Mouse (Mus musculus) limb, embryonic 14.5 days (tissue): ENCODE results near the gene Msmb. TPM values are rescaled to one million over a fixed set of nuclear protein-coding genes. Genes with fewer than 3 reads are reported as not detected.
"Not testable (repeated sequence)": the region's sequence is repeated elsewhere in the genome, so short reads cannot be mapped to it uniquely, and the experiment has no call there.

ENCODE experiments used
- ATAC-seq: fragments of 200-750 bp; cut with Nextera tagmentation; 2 replicates; pipeline ENCODE4 v1.8.0; 2017; ENCODE audit warnings: low read depth, moderate number of reproducible peaks, moderate TSS enrichment; ENCODE audit not compliant: low FRiP score
- DNase-seq: peaks from one replicate; pipeline ENCODE4 v3.0.0-alpha.2; 2015; ENCODE audit warnings: low spot score
- H3K27ac ChIP-seq: fragments of 300-500 bp; sonication (generic); replicated peaks from 2 replicates; pipeline ENCODE4 v1.5.1; 2014; ENCODE audit warnings: low read depth, mild to moderate bottlenecking, low read length, moderate library complexity, mixed read lengths
- H3K27me3 ChIP-seq: fragments of 300-500 bp; sonication (generic); 2 replicates; pipeline ENCODE4 v1.6.1; 2014; ENCODE audit warnings: low read length, mixed read lengths; ENCODE audit not compliant: control insufficient read depth, insufficient read depth
- H3K36me3 ChIP-seq: fragments of 300-500 bp; sonication (generic); 2 replicates; pipeline ENCODE4 v1.6.1; 2014; ENCODE audit warnings: mild to moderate bottlenecking, low read length, moderate library complexity, mixed read lengths; ENCODE audit not compliant: control insufficient read depth, insufficient read depth
- H3K4me1 ChIP-seq: fragments of 300-500 bp; sonication (generic); 2 replicates; pipeline ENCODE4 v1.6.1; 2014; ENCODE audit warnings: antibody characterized with exemption, low read length, mixed read lengths; ENCODE audit not compliant: control insufficient read depth, insufficient read depth
- H3K4me2 ChIP-seq: fragments of 300-500 bp; sonication (generic); replicated peaks from 2 replicates; pipeline ENCODE4 v1.6.1; 2014; ENCODE audit warnings: low read depth, mild to moderate bottlenecking, low read length, moderate library complexity; ENCODE audit not compliant: severe bottlenecking
- H3K4me3 ChIP-seq: fragments of 300-500 bp; sonication (generic); replicated peaks from 2 replicates; pipeline ENCODE4 v1.5.1; 2014; ENCODE audit warnings: low read length
- H3K9ac ChIP-seq: fragments of 300-500 bp; sonication (generic); 2 replicates; pipeline ENCODE4 v1.6.1; 2014; ENCODE audit warnings: mild to moderate bottlenecking, low read depth, low read length, moderate library complexity; ENCODE audit not compliant: severe bottlenecking
- H3K9me3 ChIP-seq: fragments of 300-500 bp; sonication (generic); 2 replicates; pipeline ENCODE4 v1.6.1; 2016; ENCODE audit warnings: low read length; ENCODE audit not compliant: control insufficient read depth
- POLR2A ChIP-seq: fragments of 200-500 bp; IDR thresholded peaks from 2 replicates; pipeline ENCODE4 v1.8.0; 2012; ENCODE audit warnings: inconsistent platforms, mild to moderate bottlenecking, moderate library complexity, borderline replicate concordance; ENCODE audit not compliant: insufficient read depth, insufficient read length; ENCODE audit errors: extremely low read depth
- WGBS: fragments of 180-500 bp; shearing (Covaris S2); extraction: QIAGEN DNeasy Blood & Tissue Kit; methylation state at CpG from one replicate; pipeline ENCODE4 v1.1.7; 2014; 5-methylcytosine and 5-hydroxymethylcytosine counted together
- polyA plus RNA-seq, 2 experiments: library from polyadenylated mRNA; depleted of rRNA in 1 of 2; stranded (reverse) in 1 of 2; unstranded in 1 of 2; fragments of >200 nt; fragmentation: Nextera tagmentation in 1 of 2; extraction: Ambion mirVana in 1 of 2; gene quantifications; 2 replicates each; pipeline versions ENCODE4 v1.2.1 to v1.2.3; 2012 to 2014

The Msmb gene
- polyA plus RNA-seq, 2 experiments: not detected

DNA sequence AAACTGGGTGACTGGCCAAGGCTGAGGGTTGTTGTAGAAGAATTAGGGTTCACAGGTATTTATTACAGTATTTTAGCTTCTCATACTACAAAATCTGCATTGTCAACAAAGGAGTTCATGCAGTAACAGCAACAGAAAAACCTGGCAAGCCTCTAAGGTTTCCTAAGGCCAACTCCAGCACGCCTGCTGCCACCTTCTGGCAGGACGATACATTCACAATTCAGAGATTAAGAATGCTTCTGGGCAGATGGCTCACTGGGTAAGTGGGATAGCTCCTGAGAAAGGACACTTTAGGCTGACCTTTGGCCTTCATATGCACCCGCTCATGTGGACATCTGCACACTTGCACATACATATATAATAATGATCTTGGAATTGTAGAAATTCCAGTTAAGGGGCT is 50.6 kb downstream of the Msmb start:
- ATAC-seq: no peak
- Histone ChIP-seq H3K4me1 (no peaks in the 10 kb centered on the region), H3K4me2 (no peak overlapping the region), H3K4me3 (no peak overlapping the region), H3K9me3 (no peaks in the 10 kb centered on the region), H3K27me3 (no peaks in the 10 kb centered on the region), H3K36me3 (peaks cover 63% of the 10 kb centered on the region), H3K27ac (no peak overlapping the region), H3K9ac (no peak overlapping the region)
- 55% methylated on average over 3 of the region's 3 CpGs for WGBS
- TF ChIP-seq POLR2A: no peak
- peak; percentile 59 for DNase-seq

DNA sequence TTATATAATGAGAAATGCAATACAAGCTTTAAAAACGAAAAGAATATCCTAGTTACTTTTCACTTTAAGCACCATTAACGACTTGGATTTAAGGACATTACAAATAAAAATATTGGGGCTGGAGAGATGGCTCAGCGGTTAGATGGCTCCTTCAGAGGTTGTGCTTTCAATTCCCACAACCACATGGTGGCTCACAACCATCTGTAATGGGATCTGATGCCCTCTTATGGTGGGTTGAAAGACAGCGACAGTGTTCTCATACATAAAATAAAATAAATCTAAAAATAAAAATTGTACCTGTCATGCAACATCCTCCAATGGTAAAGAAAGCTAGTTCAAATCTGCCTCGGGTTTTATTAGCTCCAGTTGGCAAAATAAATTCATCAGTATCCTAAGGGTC is 51.7 kb downstream of the Msmb start:
- DNase-seq, H3K9me3 ChIP-seq, H3K9ac ChIP-seq, H3K27me3 ChIP-seq, H3K4me1 ChIP-seq, ATAC-seq, H3K4me2 ChIP-seq, H3K27ac ChIP-seq, H3K4me3 ChIP-seq: not testable (repeated sequence)
- 81% methylated on average over 5 of the region's 5 CpGs for WGBS
- H3K36me3 ChIP-seq: peaks cover 62% of the 10 kb centered on the region

DNA sequence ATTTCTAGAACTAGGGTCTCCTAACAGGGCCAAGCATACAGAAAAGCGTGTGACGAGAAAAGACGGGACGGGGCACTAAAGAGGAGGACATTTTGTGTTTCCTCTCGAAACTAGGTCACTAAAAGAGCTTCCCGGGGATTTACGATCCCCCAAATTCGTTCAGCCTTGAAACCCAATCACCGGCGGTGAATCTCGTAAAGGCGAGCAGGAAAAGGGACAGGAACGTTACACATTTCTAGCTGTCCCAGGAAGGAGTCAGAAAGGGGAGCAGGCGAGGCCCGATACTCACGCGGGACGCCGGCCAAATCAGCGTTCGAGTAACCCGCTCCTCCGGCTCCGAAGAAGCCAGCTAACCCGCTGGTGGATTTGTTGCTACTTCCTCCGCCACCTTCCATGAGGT is 59.5 kb downstream of the Msmb start:
- Histone ChIP-seq H3K4me3 (peak overlapping the region; percentile 99), H3K36me3 (peaks cover 25% of the 10 kb centered on the region), H3K4me2 (peak overlapping the region; percentile 68), H3K27me3 (no peaks in the 10 kb centered on the region), H3K27ac (no peak overlapping the region; the same call in 1 of the 2 replicates), H3K9me3 (no peaks in the 10 kb centered on the region), H3K4me1 (peaks cover 17% of the 10 kb centered on the region), H3K9ac (peak overlapping the region; percentile 96)
- ATAC-seq (peak; percentile 39; the same call in 1 of the 2 replicates), DNase-seq (peak; percentile 14)
- WGBS: under 1% methylated on average over 19 of the region's 26 CpGs
- no peak for TF ChIP-seq POLR2A

DNA sequence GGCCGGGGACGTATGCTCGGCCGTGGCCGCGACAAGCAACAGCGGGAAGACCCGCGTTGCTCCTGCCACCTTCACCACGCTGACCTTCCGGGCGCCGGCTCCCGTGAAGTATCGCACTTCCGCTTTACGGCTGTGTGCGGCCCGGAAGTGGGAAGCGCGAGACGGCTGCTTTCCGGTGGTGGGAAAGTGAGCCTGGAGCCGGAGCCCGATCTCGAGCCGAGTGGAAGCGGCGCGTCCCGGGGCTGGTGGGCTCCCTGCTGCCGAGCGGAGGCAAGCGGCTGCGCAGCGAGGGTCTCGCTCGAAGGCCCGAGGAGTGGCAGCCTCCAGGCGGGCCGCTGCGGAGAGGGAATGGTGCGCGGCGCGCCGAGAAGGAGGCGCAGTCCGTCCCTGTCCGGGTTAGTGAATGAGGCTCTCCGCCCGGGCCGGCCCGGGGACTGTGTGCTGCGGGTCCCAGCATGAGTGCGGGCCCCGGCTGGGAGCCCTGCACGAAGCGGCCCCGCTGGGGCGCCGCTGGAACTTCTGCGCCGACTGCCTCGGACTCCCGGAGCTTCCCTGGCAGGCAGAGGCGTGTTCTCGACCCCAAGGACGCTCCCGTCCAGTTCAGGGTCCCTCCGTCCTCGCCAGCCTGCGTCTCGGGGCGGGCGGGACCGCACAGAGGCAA is 60.1 kb downstream of the Msmb start, which contains the start of the genes Timm23 and Parg:
Gene Timm23 (minus strand): TSS at position 108 of the 661 bp plus-strand sequence.
Gene Parg (plus strand): TSS at position 159 of the 661 bp plus-strand sequence.
- peak within 1 kb of the TSS; percentile 99 for H3K4me3 ChIP-seq
- H3K4me1 ChIP-seq: peaks cover 17% of the 10 kb centered on the region
- H3K36me3 ChIP-seq: peaks cover 21% of the 10 kb centered on the region
- no peak for TF ChIP-seq POLR2A
- no peaks in the 10 kb centered on the region for H3K9me3 ChIP-seq
- ATAC-seq (peak; percentile 94), DNase-seq (peak; percentile 87)
- WGBS: under 1% methylated on average over 59 of the region's 77 CpGs
- peak within 1 kb of the TSS; percentile 80 for H3K4me2 ChIP-seq
- H3K9ac ChIP-seq: peak within 1 kb of the TSS; percentile 96
- no peaks in the 10 kb centered on the region for H3K27me3 ChIP-seq
- H3K27ac ChIP-seq: peak within 1 kb of the TSS; percentile 71

Other genes with a start within 250 kb of the Msmb start
- 0.17 and 0.19 TPM in 2 replicates for gene Galnt15, start 113.0 kb upstream of the Msmb start, polyA plus RNA-seq (2012; rRNA removed)
- 0.15 and 0.25 TPM in 2 replicates for gene Galnt15, start 113.0 kb upstream of the Msmb start, polyA plus RNA-seq (2014; fragmentation: Nextera tagmentation; extraction: Ambion mirVana)
- gene Oxnad1, start 56.6 kb upstream of the Msmb start, polyA plus RNA-seq (2012; rRNA removed): 20.8 and 23.8 TPM in 2 replicates
- gene Oxnad1, start 56.6 kb upstream of the Msmb start, polyA plus RNA-seq (2014; fragmentation: Nextera tagmentation; extraction: Ambion mirVana): 16.0 TPM in 2 replicates
- gene Dph3, start 56.3 kb upstream of the Msmb start, polyA plus RNA-seq (2012; rRNA removed): 37.0 and 44.8 TPM in 2 replicates
- 95.4 and 97.0 TPM in 2 replicates for gene Dph3, start 56.3 kb upstream of the Msmb start, polyA plus RNA-seq (2014; fragmentation: Nextera tagmentation; extraction: Ambion mirVana)
- gene Ncoa4, start 17.8 kb downstream of the Msmb start, polyA plus RNA-seq (2012; rRNA removed): 40.8 and 45.6 TPM in 2 replicates
- 106 and 113 TPM in 2 replicates for gene Ncoa4, start 17.8 kb downstream of the Msmb start, polyA plus RNA-seq (2014; fragmentation: Nextera tagmentation; extraction: Ambion mirVana)
- 158 and 183 TPM in 2 replicates for gene Timm23, start 59.9 kb downstream of the Msmb start, polyA plus RNA-seq (2012; rRNA removed)
- gene Timm23, start 59.9 kb downstream of the Msmb start, polyA plus RNA-seq (2014; fragmentation: Nextera tagmentation; extraction: Ambion mirVana): 301 and 309 TPM in 2 replicates
- 19.1 and 19.5 TPM in 2 replicates for gene Parg, start 59.9 kb downstream of the Msmb start, polyA plus RNA-seq (2012; rRNA removed)
- 44.5 and 49.2 TPM in 2 replicates for gene Parg, start 59.9 kb downstream of the Msmb start, polyA plus RNA-seq (2014; fragmentation: Nextera tagmentation; extraction: Ambion mirVana)
- 11.2 and 13.3 TPM in 2 replicates for gene Ogdhl, start 180.0 kb downstream of the Msmb start, polyA plus RNA-seq (2012; rRNA removed)
- gene Ogdhl, start 180.0 kb downstream of the Msmb start, polyA plus RNA-seq (2014; fragmentation: Nextera tagmentation; extraction: Ambion mirVana): 9.7 and 11.4 TPM in 2 replicates
- gene 1700024G13Rik, start 246.4 kb downstream of the Msmb start, polyA plus RNA-seq (2012; rRNA removed): not detected in 2 replicates
- not detected in 2 replicates for gene 1700024G13Rik, start 246.4 kb downstream of the Msmb start, polyA plus RNA-seq (2014; fragmentation: Nextera tagmentation; extraction: Ambion mirVana)